Mouse (Mus musculus): Measurements from ENCODE around the gene Vegfd. TPM values are rescaled to one million over a fixed set of nuclear protein-coding genes. Genes with fewer than 3 reads are reported as not detected.

Vegfd gene
- polyA plus RNA-seq, 1 experiment from 2014 or later = 1.1 TPM

DNA sequence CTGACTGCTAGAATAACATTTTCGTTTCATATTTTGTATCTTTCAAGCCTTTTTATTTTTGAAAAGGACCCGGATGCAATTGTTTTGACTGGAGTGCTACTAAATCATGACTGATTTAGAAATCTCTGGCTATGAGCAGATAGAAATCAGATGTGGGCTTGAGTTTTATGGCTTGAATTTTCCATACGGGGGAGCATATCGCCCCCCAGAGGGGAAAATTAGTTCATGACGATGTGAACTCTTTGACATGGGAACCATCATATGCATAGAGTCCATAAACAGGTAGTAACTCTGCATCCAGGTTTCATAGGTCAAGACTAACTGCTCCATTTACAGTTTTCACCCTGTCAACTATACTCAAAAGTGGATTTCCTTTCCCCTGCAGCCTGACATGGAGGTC is 1.4 kb downstream of the Vegfd start:
- H3K36me3 ChIP-seq (ENCODE audit: control insufficient read depth, insufficient read depth, low read length) = no peaks in the 10 kb centered on the region
- ATAC-seq (ENCODE audit: low FRiP score) = no peak
- no peaks in the 10 kb centered on the region for H3K9me3 ChIP-seq (ENCODE audit: control insufficient read depth, low read length)
- no peaks in the 10 kb centered on the region for H3K4me1 ChIP-seq (replicated peaks; ENCODE audit: control insufficient read depth, insufficient read depth, low read length)
- no peaks in the 10 kb centered on the region for H3K27me3 ChIP-seq (ENCODE audit: control insufficient read depth, insufficient read depth, low read length)
- no peak overlapping the region for H3K4me3 ChIP-seq (ENCODE audit: low read depth, low read length)
- H3K4me2 ChIP-seq (replicated peaks; ENCODE audit: low read depth, low read length) = no peak overlapping the region
- 59% methylated on average over 5 of the region's 5 CpGs for WGBS
- no peak overlapping the region for H3K9ac ChIP-seq (ENCODE audit: low read depth, low read length)
- H3K27ac ChIP-seq (ENCODE audit: low read depth, low read length) = no peak overlapping the region
- no peak for DNase-seq (ENCODE audit: low spot score)

DNA sequence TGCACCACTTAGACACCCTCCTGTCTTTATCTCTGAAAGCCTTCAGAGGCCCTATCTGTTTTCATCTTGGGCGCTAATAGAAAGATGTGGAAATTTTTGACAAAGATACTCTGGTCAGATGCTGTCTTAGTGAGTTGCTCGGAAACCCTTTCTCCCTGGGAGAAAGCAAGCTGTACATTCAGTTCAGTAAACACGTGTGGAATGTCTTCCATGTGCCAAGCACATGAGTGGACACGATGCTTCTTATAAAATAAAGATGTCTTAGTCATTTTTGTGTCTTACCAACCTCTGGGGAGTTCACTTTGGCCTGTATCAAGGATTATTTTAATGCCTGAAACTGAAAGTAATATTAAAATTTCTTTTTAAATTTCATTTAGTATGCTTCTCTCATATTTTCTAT is 6.5 kb downstream of the Vegfd start:
- H3K9me3 ChIP-seq (ENCODE audit: control insufficient read depth, low read length) = no peaks in the 10 kb centered on the region
- WGBS = 82% methylated on average over 4 of the region's 4 CpGs
- no peak overlapping the region for H3K4me3 ChIP-seq (ENCODE audit: low read depth, low read length)
- no peaks in the 10 kb centered on the region for H3K27me3 ChIP-seq (ENCODE audit: control insufficient read depth, insufficient read depth, low read length)
- no peak for DNase-seq (ENCODE audit: low spot score)
- H3K9ac ChIP-seq (ENCODE audit: low read depth, low read length) = no peak overlapping the region
- no peaks in the 10 kb centered on the region for H3K4me1 ChIP-seq (replicated peaks; ENCODE audit: control insufficient read depth, insufficient read depth, low read length)
- H3K36me3 ChIP-seq (ENCODE audit: control insufficient read depth, insufficient read depth, low read length) = no peaks in the 10 kb centered on the region
- no peak for ATAC-seq (ENCODE audit: low FRiP score)
- H3K27ac ChIP-seq (ENCODE audit: low read depth, low read length) = no peak overlapping the region
- no peak overlapping the region for H3K4me2 ChIP-seq (replicated peaks; ENCODE audit: low read depth, low read length)

DNA sequence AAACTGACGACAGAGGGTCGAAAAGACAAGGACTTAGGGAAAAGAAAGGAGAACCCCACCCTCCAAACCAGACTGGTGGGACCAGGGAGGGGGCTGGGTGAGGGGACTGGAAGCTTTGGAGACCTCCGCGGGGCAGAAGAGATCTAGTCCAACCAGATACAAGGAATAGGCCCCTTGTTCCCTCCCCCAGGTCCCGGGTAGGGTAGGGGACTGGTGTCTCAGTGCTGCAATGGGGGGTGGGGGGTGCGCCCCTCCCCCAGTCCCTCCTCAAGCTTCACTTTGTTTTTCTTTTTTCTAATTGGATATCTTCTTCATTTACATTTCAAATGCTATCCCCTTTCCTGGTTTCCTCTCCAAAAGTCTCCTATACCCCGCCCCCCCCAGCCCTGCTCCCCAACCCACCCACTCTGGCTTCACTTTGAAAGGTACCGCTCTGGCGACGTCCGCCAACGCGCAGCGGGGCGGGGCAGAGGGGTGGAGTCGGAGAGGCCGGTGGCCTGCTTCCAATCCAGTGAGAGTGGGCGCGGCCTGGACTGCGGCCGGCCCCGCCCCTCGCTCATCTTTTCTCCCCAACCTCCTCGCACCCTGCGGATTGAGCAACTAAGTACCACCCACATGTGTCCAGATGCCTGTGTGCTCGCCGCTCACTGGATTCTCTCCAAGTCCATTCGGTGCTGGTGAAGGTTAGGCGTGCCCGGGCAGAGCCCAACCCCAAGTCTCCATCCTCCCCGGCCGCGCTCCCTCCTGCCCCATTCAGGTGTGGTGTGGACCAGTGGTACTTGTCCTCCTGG is 8.6 kb downstream of the Vegfd start:
- Histone ChIP-seq H3K9ac (ENCODE audit: low read depth, low read length) (0 out of 2 replicates have a peak overlapping the region, but pooled peaks have one; percentile 19), H3K27ac (ENCODE audit: low read depth, low read length) (no peak overlapping the region), H3K4me2 (replicated peaks; ENCODE audit: low read depth, low read length) (peak overlapping the region; percentile 54), H3K36me3 (ENCODE audit: control insufficient read depth, insufficient read depth, low read length) (no peaks in the 10 kb centered on the region), H3K4me3 (ENCODE audit: low read depth, low read length) (peak overlapping the region; percentile 27), H3K9me3 (ENCODE audit: control insufficient read depth, low read length) (no peaks in the 10 kb centered on the region), H3K4me1 (replicated peaks; ENCODE audit: control insufficient read depth, insufficient read depth, low read length) (no peaks in the 10 kb centered on the region), H3K27me3 (ENCODE audit: control insufficient read depth, insufficient read depth, low read length) (no peaks in the 10 kb centered on the region)
- 16% methylated on average over 25 of the region's 33 CpGs for WGBS
- peak; percentile 83 for DNase-seq (ENCODE audit: low spot score)
- ATAC-seq (ENCODE audit: low FRiP score) = peak; percentile 100

DNA sequence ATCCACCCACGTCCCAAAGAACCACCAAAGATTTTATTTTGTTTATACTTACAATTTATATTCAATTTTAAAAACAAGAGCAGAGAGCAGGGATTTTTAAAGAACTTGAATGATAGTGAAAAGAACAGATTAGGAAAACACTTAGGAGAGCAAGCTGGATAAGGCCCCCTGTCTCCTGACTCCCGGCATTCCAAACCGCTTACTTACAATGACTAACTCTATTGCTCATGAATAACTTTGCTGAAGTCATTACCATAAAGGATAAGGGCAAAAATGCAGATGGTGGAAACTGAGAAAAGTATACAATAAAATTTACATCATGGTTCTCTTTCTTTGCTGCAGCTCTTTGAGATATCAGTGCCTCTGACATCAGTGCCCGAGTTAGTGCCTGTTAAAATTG is 20.9 kb downstream of the Vegfd start:
- no peak overlapping the region for H3K27ac ChIP-seq (ENCODE audit: low read depth, low read length)
- WGBS = 81% methylated on average over 4 of the region's 4 CpGs
- no peaks in the 10 kb centered on the region for H3K36me3 ChIP-seq (ENCODE audit: control insufficient read depth, insufficient read depth, low read length)
- H3K9ac ChIP-seq (ENCODE audit: low read depth, low read length) = no peak overlapping the region
- DNase-seq (ENCODE audit: low spot score) = no peak
- H3K9me3 ChIP-seq (ENCODE audit: control insufficient read depth, low read length) = no peaks in the 10 kb centered on the region
- H3K27me3 ChIP-seq (ENCODE audit: control insufficient read depth, insufficient read depth, low read length) = no peaks in the 10 kb centered on the region
- no peak overlapping the region for H3K4me2 ChIP-seq (replicated peaks; ENCODE audit: low read depth, low read length)
- no peaks in the 10 kb centered on the region for H3K4me1 ChIP-seq (replicated peaks; ENCODE audit: control insufficient read depth, insufficient read depth, low read length)
- ATAC-seq (ENCODE audit: low FRiP score) = no peak
- no peak overlapping the region for H3K4me3 ChIP-seq (ENCODE audit: low read depth, low read length)

DNA sequence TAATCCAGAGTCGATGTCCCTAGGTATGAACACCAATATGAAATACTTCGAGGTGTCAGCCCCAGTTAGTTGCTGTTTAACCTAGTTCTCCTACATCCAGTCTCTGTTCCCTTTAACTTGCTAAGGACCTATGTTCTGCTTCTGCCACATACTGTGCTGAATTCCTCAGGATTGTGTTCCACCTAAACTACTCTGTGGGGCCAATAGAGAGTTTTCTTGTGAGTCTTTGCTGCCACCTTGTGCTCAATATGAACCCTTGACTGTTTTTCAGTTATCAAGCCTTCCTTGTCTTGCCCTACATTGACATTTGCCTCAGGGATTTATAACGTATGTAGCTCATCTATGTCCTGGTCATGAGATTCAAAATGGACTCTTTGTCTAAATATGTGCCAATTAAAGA is 25.3 kb downstream of the Vegfd start:
- Histone ChIP-seq H3K9ac (ENCODE audit: low read depth, low read length) (no peak overlapping the region), H3K27ac (ENCODE audit: low read depth, low read length) (no peak overlapping the region), H3K27me3 (ENCODE audit: control insufficient read depth, insufficient read depth, low read length) (no peaks in the 10 kb centered on the region), H3K4me1 (replicated peaks; ENCODE audit: control insufficient read depth, insufficient read depth, low read length) (no peaks in the 10 kb centered on the region), H3K9me3 (ENCODE audit: control insufficient read depth, low read length) (no peaks in the 10 kb centered on the region), H3K36me3 (ENCODE audit: control insufficient read depth, insufficient read depth, low read length) (no peaks in the 10 kb centered on the region), H3K4me2 (replicated peaks; ENCODE audit: low read depth, low read length) (no peak overlapping the region), H3K4me3 (ENCODE audit: low read depth, low read length) (no peak overlapping the region)
- ATAC-seq (ENCODE audit: low FRiP score) = no peak
- 67% methylated on average over 3 of the region's 3 CpGs for WGBS
- peak; percentile 16 for DNase-seq (ENCODE audit: low spot score)

DNA sequence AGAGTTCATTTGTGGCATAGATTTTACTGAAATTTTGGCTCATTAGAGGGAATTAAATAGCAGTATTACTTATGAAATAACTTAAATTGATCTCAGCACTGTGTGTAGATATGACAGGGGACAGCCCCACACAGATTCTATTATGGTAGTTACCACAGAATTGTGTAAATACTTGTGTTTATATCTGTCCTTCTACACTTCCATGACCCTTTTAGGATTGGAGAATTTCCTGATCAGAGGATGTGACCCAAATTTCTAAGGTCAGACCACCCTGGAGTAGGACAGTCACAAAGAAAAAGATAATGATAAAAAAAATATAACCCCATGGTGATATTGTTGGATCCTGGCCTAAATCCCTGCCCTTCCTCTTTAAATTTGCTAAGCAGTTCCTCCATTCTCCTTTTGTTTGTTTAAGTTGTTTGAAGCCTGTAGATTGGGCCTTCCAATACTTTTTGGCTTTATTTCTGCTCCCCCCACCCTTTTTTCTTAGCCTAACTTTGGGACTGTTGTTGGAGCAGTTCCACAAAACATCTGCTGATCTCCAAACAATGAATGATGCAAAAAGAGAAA is 32.0 kb downstream of the Vegfd start:
- no peaks in the 10 kb centered on the region for H3K36me3 ChIP-seq (ENCODE audit: control insufficient read depth, insufficient read depth, low read length)
- H3K4me1 ChIP-seq (replicated peaks; ENCODE audit: control insufficient read depth, insufficient read depth, low read length) = no peaks in the 10 kb centered on the region
- H3K4me2 ChIP-seq (replicated peaks; ENCODE audit: low read depth, low read length) = no peak overlapping the region
- H3K9ac ChIP-seq (ENCODE audit: low read depth, low read length) = no peak overlapping the region
- ATAC-seq (ENCODE audit: low FRiP score) (no peak), DNase-seq (ENCODE audit: low spot score) (no peak)
- no peak overlapping the region for H3K27ac ChIP-seq (ENCODE audit: low read depth, low read length)
- H3K27me3 ChIP-seq (ENCODE audit: control insufficient read depth, insufficient read depth, low read length) = no peaks in the 10 kb centered on the region; the same call in 1 of the 2 replicates
- no peak overlapping the region for H3K4me3 ChIP-seq (ENCODE audit: low read depth, low read length)
- no peaks in the 10 kb centered on the region for H3K9me3 ChIP-seq (ENCODE audit: control insufficient read depth, low read length)

DNA sequence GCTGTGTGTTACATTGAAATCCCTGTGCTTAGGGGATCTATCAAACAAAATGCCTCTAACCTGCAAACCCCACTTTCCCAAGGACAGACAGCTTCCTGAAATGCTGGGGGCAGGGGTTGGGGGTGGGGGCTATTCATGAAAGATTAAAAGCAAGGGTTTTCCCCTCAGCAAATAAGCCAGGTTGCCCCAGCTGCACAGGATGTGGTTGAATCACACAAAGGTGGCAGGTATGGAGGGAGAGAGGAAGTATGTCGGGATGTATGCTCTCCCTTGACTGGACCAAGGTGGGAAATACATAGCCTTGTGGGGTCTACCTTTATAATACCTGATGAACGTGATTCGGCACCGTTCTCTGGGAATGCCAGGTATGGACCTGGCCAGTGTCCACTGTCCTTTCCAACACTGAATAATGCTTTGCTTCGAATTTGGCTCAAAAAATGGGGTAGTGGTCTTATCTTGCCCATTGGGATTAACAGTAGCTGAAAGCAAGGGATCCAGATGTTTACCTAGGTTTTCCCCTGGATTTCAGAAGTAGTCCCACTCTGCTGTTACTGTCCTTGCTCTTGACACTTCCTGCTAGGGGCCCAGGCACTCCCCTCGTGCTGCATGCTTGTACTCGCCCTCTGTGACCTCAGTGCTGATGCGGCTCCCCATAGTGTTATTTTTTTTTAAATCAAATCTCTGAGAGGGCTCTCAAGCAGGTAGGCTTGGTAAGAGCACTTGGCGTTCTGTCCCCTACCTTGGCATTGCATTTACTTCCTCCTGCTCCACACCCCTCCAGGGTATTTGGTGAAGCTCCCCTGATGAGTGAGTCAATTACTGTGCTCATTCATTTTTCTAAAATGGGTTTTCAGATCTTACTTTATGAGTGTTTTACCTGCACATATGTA is 33.2 kb downstream of the Vegfd start:
- 73% methylated on average over 9 of the region's 9 CpGs for WGBS
- ATAC-seq (ENCODE audit: low FRiP score) (no peak), DNase-seq (ENCODE audit: low spot score) (no peak)
- Histone ChIP-seq H3K27ac (ENCODE audit: low read depth, low read length) (no peak overlapping the region), H3K4me3 (ENCODE audit: low read depth, low read length) (no peak overlapping the region), H3K9ac (ENCODE audit: low read depth, low read length) (no peak overlapping the region), H3K4me1 (replicated peaks; ENCODE audit: control insufficient read depth, insufficient read depth, low read length) (no peaks in the 10 kb centered on the region), H3K27me3 (ENCODE audit: control insufficient read depth, insufficient read depth, low read length) (no peaks in the 10 kb centered on the region; the same call in 1 of the 2 replicates), H3K9me3 (ENCODE audit: control insufficient read depth, low read length) (no peaks in the 10 kb centered on the region), H3K4me2 (replicated peaks; ENCODE audit: low read depth, low read length) (no peak overlapping the region), H3K36me3 (ENCODE audit: control insufficient read depth, insufficient read depth, low read length) (no peaks in the 10 kb centered on the region)

DNA sequence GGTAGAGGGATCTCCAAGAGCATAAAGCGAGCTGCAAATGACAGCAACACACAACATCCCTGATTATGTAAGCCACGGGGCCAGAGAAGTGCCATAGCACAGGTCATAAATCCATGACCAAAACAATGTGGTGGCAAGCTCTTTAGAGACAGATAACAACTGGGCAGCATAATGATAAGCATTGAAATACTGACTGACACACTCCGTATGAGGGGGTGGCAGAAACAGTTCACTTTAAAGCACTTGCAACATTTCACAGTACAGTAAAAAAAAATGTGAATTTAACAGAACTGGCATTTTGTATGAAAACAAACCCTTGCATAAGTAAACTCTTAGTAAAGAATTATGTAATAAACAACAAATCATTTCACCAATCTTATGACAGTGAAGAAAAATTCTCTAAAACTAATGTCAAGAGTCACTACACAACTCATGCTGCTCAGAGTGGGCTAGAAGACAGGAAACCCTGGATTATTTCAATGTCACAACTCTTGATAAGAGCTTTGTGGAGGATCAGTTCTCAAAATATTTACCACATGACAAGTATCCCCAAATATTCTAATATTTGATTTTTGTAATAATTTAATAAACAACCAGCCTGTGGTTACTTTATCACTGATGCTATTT is 35.2 kb downstream of the Vegfd start:
- Histone ChIP-seq H3K27ac (ENCODE audit: low read depth, low read length) (no peak overlapping the region), H3K27me3 (ENCODE audit: control insufficient read depth, insufficient read depth, low read length) (no peaks in the 10 kb centered on the region; the same call in 1 of the 2 replicates), H3K4me2 (replicated peaks; ENCODE audit: low read depth, low read length) (no peak overlapping the region), H3K9me3 (ENCODE audit: control insufficient read depth, low read length) (no peaks in the 10 kb centered on the region), H3K4me3 (ENCODE audit: low read depth, low read length) (no peak overlapping the region), H3K9ac (ENCODE audit: low read depth, low read length) (no peak overlapping the region), H3K4me1 (replicated peaks; ENCODE audit: control insufficient read depth, insufficient read depth, low read length) (no peaks in the 10 kb centered on the region), H3K36me3 (ENCODE audit: control insufficient read depth, insufficient read depth, low read length) (no peaks in the 10 kb centered on the region)
- DNase-seq (ENCODE audit: low spot score) (no peak), ATAC-seq (ENCODE audit: low FRiP score) (no peak)
- 89% methylated on average over 3 of the region's 3 CpGs for WGBS
